Mouse (Mus musculus) megakaryocyte, adult 5-6 weeks (primary cell): ENCODE measurements around the gene Ubl4a. TPM values are rescaled to one million over a fixed set of nuclear protein-coding genes. Genes with fewer than 3 reads are reported as not detected.
A peak's percentile ranks its signal among the peaks of the same experiment; 100 is the strongest.
"Not testable (repeated sequence)": the region's sequence is repeated elsewhere in the genome, so short reads cannot be mapped to it uniquely, and the experiment has no call there.

ENCODE experiments used
- ATAC-seq: 2 replicates; pipeline ENCODE4 v1.8.0; 2016; ENCODE audit warnings: mild to moderate bottlenecking, inconsistent platforms; ENCODE audit not compliant: poor library complexity, severe bottlenecking
- total RNA-seq, 2 experiments: library from RNA; stranded (forward) in 1 of 2; stranded (reverse) in 1 of 2; fragments of 153-499, 151-499 nt in 1 of 2; fragments of 221-1000, 200-1000 nt in 1 of 2; gene quantifications; 2 replicates each; pipeline versions ENCODE4 v1.2.3 to v1.2.4; 2015 to 2017

The Ubl4a gene
- total RNA-seq (2015) = 27.0 and 32.0 TPM in 2 replicates
- 11.5 and 13.1 TPM in 2 replicates for total RNA-seq (2017)

DNA sequence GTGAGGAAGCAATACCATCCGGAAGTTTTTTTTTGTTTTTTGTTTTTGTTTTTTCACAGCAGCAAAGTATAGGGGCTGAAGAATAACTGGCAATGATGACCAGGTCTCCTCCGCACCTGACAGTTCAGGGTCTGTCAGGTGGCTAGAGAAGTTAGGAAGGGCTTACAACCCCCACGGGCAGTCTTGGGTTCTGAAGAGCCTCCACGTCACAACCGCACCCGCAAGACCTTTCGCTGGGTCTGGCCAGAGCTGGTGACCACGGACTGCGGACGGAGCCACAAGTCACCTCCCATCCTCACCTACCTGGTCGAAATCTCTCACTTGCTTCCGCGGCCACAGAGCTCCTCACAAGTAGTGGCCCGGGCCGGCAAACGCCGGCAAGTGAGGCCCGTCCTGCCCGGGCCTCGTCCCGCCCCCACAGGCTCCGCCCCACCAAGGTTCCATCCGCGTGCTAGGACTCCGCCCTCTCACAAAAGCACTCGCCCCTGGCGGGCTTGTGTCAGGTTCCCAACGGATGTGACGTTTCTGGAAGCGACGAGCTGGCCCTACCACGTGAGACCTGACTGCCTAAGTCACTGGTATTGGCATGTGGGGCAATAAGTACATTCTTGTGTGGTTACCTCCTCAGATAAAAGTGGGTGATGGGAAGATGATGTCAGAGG is at the start of gene Ubl4a, which contains the start of gene Slc10a3:
TSS of gene Ubl4a (minus strand) at position 331 of the 662 bp plus-strand sequence.
TSS of gene Slc10a3 (minus strand) at position 462 of the 662 bp plus-strand sequence.
- ATAC-seq = peak; percentile 98

DNA sequence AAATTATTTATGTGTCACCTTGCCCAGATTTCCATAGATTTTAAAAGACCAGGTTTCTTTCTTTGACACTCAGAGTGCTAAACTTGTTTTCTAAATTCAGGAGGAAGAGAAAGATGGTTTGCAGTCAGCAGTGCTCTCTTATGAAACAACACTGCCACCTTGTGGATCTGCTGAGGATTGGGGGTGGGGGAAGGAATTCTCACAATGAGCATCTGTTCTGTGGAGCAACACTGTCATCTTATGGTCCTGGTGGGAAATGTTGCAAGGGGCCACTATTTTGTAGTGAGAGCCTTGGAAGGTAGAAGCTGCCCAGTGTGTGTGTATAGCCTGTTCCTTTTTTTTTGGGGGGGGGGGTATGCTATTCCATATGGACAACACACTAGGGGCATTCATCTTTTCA is 40.4 kb upstream of the Ubl4a start:
- ATAC-seq = peak; percentile 85

- ATAC-seq = no peak
Observed at GRCm38 (mm10) chrX:74408340-74408739, 35.3 kb upstream of the Ubl4a start.

GRCm38 (mm10) chrX:74400136-74400535 is 27.1 kb upstream of the Ubl4a start:
- no peak for ATAC-seq

- peak; percentile 100 for ATAC-seq
Observed at GRCm38 (mm10) chrX:74392535-74393443, 19.8 kb upstream of the Ubl4a start, which contains the start of the genes Fam3a and Ikbkg. TSS of gene Fam3a (minus strand) at chrX:74393272. TSS of gene Ikbkg (plus strand) at chrX:74393290.

DNA sequence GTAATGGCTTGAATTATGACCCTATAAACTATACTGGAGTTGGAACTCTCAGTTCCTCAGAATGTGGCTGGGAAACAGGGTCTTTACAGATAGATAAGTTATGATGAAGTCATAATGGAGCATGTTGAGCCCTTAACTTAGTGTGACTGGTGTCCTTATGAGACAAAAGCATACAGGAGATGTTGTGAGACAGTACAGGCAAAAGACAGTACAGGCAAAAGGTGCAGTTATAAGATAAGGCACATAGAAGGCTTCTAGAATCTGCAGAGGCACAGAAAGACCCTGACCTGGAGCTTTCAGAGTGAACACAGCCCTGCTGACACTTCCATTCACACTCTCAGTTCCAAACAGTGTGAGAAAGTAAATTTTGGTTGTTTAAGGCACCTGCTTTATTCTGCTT is 15.1 kb upstream of the Ubl4a start:
- no peak for ATAC-seq

DNA sequence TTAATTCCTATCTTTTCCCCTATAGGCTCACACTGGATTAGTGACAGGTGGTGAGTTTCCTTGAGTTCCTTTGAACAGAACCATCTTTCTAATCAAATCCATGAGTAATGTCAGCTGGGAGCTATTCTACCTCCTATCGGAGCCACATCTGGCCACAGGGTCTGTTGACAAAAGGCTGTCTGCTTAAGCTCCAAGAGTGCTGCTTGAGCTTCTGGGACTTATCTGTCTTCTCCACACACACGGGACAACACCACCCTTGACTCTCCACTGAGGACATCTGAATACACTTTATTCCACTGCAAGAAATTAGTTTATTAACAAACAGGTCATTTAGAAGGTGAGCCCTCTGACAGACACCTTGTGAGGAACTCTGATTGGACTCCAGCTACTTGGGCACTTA is 11.4 kb upstream of the Ubl4a start:
- ATAC-seq = no peak

DNA sequence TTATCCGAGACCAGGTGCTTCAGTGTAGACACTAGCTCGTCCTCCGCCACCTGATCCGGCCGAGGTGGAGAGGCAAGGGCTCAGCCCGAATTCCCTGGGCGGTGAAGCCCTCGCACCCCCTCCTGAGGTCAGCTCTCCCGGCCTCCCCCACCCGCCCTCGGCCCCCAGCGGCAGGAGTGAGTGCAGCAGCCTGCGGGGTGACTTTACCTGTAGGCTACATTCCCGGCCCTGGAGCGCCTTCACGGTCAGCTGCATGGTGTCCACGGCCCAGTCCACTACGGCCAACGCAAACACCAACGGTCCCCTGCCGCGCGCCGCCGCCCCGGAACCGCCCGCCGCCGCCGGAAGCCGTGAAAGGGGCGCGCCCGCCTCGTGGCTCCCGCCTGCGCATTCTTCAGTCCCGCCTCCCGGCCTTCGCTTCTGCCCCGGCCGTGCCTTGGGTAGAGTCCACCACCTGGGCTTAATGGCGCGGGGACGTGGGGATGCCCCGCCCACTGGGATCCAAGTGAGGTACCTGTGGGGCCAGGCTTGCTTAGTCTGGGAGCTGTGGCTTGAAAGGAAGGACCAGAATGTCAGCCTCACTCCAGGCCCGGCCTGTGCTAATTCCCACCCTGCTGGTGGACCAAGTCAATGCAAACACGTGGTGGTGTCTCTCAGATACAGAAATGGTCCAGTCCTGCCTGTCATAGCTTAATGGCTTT is 4.7 kb downstream of the Ubl4a start:
- peak; percentile 72 for ATAC-seq

GRCm38 (mm10) chrX:74367512-74367911 is 5.5 kb downstream of the Ubl4a start:
- no peak for ATAC-seq

GRCm38 (mm10) chrX:74359171-74359570 is 13.8 kb downstream of the Ubl4a start:
- ATAC-seq = no peak

GRCm38 (mm10) chrX:74357069-74357468 is 15.9 kb downstream of the Ubl4a start:
- not testable (repeated sequence) for ATAC-seq

GRCm38 (mm10) chrX:74353467-74353770 is 19.6 kb downstream of the Ubl4a start, which contains the start of gene Lage3:
TSS of gene Lage3 (minus strand) at chrX:74353618.
- ATAC-seq = peak; percentile 98

DNA sequence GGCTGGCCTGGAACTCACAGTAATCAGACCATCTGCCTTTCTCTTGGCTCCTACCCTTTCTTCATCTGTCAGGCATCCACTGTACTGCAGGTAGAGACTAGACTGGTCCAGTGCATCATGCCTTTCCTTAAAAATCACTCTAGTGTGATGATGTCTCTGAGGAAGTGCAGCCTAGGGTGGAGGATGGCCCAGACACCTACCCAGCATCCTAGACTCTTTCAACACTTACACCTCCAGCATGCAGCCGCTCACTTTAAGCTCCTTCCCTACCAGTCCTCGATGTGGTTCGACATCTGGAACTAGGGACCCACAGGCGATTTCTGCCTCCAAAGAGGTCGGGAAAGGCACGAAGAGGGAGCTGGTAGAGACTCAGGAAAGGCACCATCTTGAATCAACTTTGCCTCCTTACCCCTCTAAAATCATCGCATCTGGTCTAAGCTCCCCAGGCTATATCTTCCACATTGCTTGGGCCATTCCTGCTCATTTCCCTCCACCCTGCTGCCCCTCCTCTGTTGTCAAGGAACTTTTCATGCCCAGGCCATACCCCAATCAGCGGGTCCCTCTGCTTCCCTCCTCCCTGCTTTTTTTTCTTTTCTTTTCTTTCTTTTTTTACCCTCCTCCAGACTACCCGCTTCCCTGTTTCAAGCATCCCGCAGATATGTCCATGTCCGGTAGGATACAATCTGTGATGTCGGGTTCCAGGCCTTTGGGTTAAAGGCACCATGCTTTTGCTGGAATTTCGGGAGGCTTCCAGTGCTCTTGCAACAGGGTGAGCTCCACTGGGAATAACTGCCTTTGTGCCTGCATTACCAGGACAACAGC is 20.2 kb downstream of the Ubl4a start:
- no peak for ATAC-seq

DNA sequence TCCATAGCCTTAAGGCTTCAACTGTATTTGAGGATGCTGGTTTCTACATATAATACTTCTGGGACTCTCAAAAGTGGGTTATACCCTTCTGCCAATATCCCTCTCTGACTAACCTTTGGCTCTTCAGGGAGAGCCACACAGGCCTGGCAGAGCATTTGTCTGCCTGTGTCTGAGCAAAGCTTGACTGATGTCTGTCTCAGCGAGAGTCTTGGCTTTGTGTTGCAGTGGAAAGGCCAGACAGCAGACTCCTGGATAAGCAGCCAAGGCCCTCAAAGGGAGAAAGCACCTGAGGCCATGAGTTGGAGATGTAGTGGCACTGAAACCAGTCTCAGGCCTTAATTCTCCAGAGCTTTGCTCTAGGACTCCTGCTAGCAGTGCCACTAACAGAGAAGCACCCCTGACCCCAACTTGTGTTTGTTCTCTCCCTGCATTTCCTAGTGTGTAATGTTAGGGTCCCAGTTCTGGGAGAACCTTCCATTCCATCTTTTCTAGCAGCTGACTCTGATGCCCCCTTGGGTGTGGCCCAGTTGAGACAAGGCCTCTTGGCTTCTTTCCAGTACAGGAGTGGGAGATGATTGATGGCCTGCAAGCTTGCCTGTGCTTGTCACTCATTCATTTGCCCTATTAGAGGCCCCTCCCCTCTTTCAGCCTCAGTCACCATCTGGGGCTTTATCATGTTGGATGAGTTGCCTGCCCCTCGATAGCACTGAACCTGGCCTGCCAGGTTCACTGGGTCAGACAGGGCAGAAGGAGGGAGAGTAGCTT is 42.7 kb downstream of the Ubl4a start:
- ATAC-seq = no peak

DNA sequence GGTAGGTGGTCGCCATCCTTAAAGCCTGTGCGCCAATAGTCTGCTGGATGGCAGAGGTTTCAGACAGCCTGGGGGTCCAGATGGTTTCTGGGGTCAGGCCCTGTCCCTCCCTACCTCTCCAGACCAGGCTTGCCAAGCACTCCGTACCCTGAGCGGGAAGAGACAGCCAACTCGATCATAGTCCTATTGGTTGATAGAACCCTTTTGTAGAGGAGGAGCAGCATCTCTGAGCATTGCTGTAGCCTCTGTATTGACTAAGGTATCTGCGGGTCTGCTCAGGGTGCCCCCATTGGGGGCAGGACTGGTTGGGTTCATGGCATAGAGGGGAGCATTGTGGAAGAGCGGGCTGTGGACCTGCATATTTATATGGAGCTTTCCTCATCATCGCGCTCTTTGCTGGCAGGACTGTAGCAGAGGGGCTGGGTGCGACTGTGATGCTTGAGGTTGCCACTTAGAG is 43.8 kb downstream of the Ubl4a start:
- no peak for ATAC-seq

DNA sequence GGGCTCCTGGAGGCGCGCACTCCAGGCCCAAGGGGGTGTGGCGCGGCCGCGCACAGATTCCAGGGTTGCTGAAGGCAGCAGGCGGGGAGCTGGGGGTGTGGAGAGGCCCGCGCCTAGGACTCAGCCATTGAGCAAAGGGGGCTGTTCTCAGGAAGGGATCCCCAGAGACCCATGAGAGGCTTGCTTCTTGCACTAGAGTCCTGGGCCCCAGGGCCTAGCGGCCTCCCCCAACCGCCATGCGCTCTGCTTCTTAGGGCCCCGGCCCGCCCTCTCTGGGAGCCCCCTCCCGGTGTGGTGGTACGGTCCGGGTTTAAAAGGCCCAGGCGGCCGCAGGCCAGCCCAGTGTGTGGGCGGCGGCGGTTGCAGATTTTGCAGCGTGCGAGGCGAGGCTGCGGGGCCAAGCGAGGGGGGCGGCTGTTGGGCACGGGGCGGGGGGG is 44.3 kb downstream of the Ubl4a start, which contains the start of gene Plxna3:
TSS of gene Plxna3 (plus strand) at position 342 of the 437 bp plus-strand sequence.
- ATAC-seq = peak; percentile 87
